8 mouse cellular contexts compared by ENCODE assay signal in the genomic region with DNA sequence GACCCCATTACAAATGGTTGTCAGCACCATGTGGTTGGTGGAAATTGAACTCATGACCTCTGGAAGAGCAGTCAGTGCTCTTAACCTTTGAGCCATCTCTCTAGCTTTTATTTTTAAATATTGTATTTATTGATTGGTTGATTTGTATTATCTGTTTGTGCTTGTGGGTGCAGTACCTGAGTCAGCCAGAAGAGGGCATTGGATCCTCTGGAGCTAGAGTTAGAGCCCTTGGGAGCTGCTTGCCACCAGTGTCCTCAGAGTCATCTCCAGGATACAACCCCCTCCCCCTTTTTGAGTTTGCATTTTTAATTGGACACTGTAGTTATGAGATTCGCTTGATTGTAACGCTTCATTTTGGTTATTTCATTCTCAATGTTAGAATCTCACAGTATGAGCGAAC. TPM values are rescaled to one million over a fixed set of nuclear protein-coding genes. Genes with fewer than 3 reads are reported as not detected.
DNase-seq lines count a peak whose midpoint lies in the region; ATAC-seq and TF ChIP-seq lines count a peak whose summit lies in the region.

No protein-coding gene starts in this region.

- DNase-seq in cerebellum, adult 8-10 months, result peak; percentile 27
- DNase-seq in cerebellum, adult 11 months, result no peak
- peak; percentile 29 for DNase-seq in layer of hippocampus, adult 11-12 months (ENCODE audit: low spot score)
- no peak for DNase-seq in layer of hippocampus, postnatal 36 days
- DNase-seq in CD8-positive naive resting alpha-beta T cell, adult 2 months (ENCODE audit: low read depth in 2 of 2, low spot score in 2 of 2), result peak; percentile 59 to 67
- peak; percentile 52 for DNase-seq in lung, postnatal 10 days
- DNase-seq in thymus, adult 2 months, result peak; percentile 70

- ATAC-seq in common myeloid progenitor, adult 5-6 weeks (replicated peaks; ENCODE audit: low read depth, poor library complexity, severe bottlenecking), result peak; percentile 71; the same call in 1 of the 2 replicates

- no peak overlapping the region for H3K4me3 ChIP-seq in thymus, adult 2 months (ENCODE audit: control insufficient read depth, insufficient read depth, low read length)

- no peaks in the 10 kb centered on the region for H3K36me3 ChIP-seq in thymus, adult 2 months (ENCODE audit: control insufficient read depth, insufficient read depth, low read length)

- over 99% methylated on average over 3 of the region's 3 CpGs for WGBS in thymus, adult 2 months

- peaks cover 9% of the 10 kb centered on the region for H3K4me1 ChIP-seq in thymus, adult 2 months (replicated peaks; ENCODE audit: control insufficient read depth, insufficient read depth, low read length)

- no peak for TF ChIP-seq POLR2A in thymus, adult 2 months (IDR thresholded peaks at IDR 0.05; ENCODE audit: control insufficient read depth, extremely low read depth, insufficient read depth, low read length, poor library complexity)

- no peak overlapping the region for H3K27ac ChIP-seq in thymus, adult 2 months (ENCODE audit: control insufficient read depth, insufficient read depth, low read length)

- H3K27me3 ChIP-seq in thymus, adult 2 months (ENCODE audit: control insufficient read depth, insufficient read depth, low read length), result no peaks in the 10 kb centered on the region

- TF ChIP-seq CTCF in thymus, adult 2 months (IDR thresholded peaks at IDR 0.05; ENCODE audit: borderline replicate concordance, control insufficient read depth, extremely low read depth, insufficient read depth, low read length, poor library complexity), result no peak

RNA-seq across cellular contexts. Expression of a gene that starts 24.4 kb away (rescaled TPM):
- total RNA-seq in layer of hippocampus, postnatal 36 days (2021), result 10 to 100 TPM; 19.1 to 20.7 TPM
- 6.2 TPM in 2 replicates for total RNA-seq in common myeloid progenitor, adult 5-6 weeks (2017)
- polyA plus RNA-seq in thymus, adult 2 months (2012; rRNA removed), result 17.3 and 22.4 TPM in 2 replicates

RNA-seq across cellular contexts. Expression of a gene that starts 51.4 kb away (rescaled TPM):
- 100 to 1,000 TPM; 109 to 139 TPM for total RNA-seq in layer of hippocampus, postnatal 36 days (2021)
- 58.4 and 72.0 TPM in 2 replicates for total RNA-seq in common myeloid progenitor, adult 5-6 weeks (2017)
- polyA plus RNA-seq in thymus, adult 2 months (2012; rRNA removed), result 113 and 118 TPM in 2 replicates

Comparison
In these comparisons a context has a peak if more than half of its experiments do, and no peak if none do; other contexts are left out.
1. DNase-seq: peak in cerebellum, adult 8-10 months (single experiment), layer of hippocampus, adult 11-12 months (single experiment), CD8-positive naive resting alpha-beta T cell, adult 2 months (2 of 2), lung, postnatal 10 days (single experiment) and thymus, adult 2 months (single experiment); none in cerebellum, adult 11 months (single experiment) and layer of hippocampus, postnatal 36 days (0 of 2).